Mouse (Mus musculus) A20 (cell line): ENCODE results near the gene Oxnad1.
"Not testable (repeated sequence)": the region's sequence is repeated elsewhere in the genome, so short reads cannot be mapped to it uniquely, and the experiment has no call there.

Experiments
- DNase-seq: peaks from one replicate; pipeline ENCODE4 v3.0.0-alpha.2; 2011; ENCODE audit warnings: low read depth, low spot score

Oxnad1 gene

DNA sequence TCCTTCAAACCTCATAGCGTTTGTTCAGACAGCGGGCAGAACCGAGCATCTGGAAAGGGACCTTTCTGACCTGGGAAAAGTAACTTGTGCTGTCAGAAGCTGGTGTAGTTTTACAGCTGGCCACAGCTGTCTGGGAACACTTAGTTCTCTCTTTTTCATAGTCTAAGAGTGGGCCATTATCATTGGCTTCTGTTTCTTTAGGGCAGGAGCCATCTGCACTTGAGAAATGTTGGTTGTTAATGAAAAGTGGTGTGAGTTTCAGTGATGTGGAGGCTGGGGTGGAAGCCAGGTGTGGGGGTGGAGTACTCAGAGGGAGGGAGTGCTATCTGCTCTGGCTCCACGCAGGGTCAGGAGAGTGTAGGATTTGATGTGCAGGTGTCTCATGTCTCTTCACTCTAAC, 6.0 kb downstream of the Oxnad1 start:
- DNase-seq = no peak

DNA sequence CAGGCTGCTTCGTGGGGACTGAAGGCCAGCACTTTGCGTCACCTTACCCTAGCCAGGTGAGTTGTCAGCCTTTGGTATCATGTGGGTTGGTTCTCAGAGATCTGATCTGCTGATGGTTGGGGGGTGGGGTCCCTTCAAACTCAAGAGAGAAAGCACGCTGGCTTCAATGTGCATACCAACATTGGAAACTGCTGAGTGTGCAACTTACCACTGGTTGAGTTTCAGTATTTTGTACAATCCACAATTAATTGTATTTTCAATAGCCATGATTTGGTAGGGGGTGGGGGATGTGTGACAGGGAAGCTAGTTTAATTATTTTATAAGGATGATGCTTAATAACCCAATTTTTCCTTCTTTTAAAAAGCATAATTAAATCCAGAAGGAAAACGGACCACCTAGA, 6.5 kb downstream of the Oxnad1 start:
- no peak for DNase-seq

GRCm38 (mm10) chr14:32093018-32093417, 7.8 kb downstream of the Oxnad1 start:
- DNase-seq = no peak

DNA sequence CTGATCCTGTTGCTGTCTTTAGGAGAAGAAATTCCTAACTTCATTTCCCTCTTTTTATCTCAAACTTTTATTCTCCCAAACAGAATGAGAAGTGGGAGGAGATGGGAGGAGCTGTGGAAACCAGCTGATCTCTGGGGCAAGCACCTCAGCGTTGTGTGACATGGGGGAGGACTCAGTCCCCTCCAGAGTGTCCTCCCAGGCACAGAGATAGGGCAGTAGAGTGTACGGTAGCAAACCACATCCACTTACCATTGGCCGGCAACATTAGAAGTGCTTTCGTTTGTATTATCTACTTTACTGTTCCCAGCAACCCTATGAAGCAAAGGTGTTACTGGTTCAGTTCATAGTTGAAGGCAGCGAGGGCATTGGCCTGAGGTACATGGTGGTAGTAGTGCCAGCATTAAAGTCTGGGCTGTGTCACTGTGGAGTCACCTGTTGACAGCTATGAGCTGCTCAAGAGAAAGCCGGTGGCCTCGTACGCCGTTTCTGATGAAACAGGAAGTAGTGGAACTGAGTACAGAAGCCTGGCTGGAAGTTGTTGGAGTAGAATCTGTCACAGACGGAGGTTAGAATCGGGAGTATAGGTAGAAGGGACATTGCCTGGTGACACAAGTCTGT, 8.4 kb downstream of the Oxnad1 start:
- no peak for DNase-seq

GRCm38 (mm10) chr14:32095646-32096045, 10.5 kb downstream of the Oxnad1 start:
- no peak for DNase-seq

DNA sequence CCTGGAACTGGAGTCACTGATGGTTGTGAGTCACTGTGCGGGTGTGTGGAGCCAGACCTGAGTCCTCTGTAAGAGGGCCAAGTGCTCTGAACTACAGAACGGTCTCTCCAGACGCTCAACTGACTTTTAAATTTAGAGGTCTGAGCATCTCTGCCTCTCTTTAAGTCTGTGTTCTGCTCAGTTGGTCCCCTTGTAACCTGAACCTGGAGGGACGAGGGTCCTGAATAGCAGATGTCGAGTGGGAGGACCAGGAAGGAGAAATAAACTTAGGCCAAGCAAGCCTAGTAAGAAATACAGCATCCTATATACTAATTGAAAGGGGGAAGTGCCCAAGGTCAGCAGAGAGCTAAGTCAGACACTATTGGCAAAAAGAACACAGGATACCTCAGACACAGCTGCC, 11.6 kb downstream of the Oxnad1 start:
- DNase-seq = no peak

- no peak for DNase-seq
Observed at GRCm38 (mm10) chr14:32097691-32098090, 12.5 kb downstream of the Oxnad1 start.

- DNase-seq = no peak
Observed at GRCm38 (mm10) chr14:32098951-32099350, 13.8 kb downstream of the Oxnad1 start.

DNA sequence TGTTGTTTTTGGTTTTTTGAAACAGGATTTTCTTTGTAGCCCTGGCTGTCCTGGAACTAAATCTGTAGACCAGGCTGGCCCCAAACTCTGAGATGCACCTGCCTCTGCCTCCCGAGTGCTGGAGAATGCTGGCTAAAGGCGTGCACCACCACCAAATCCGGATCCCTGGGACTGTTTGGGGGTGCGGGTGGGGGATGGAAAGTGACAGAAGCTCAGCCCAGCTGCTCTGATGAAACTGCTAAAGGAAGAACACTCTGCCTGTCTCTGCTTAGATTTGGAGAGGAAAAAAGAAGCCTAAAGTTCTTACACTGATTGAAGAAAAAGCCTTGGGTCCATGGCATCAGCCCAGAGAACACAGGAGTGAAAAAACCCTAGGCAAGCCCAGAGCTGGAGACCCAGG, 18.4 kb downstream of the Oxnad1 start:
- DNase-seq = no peak

DNA sequence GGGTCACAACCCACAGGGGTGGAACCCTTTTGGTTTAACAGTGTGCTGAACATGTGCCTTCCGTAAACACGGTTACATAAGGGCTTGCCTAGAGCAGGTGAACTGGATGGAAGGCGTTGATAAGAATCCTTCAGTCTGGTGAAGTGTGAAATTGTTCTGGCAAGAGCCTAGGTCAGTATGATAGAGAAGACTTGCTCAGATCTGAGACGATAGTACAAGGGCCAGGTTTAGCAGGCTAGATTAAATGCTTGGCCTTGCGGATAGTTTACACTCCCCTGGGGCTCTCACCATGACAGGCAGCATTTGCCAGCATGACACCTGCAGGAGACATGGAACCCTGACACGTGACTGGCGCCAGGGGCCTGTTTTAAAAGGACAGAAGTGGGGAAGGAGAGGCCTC, 20.5 kb downstream of the Oxnad1 start:
- no peak for DNase-seq

DNA sequence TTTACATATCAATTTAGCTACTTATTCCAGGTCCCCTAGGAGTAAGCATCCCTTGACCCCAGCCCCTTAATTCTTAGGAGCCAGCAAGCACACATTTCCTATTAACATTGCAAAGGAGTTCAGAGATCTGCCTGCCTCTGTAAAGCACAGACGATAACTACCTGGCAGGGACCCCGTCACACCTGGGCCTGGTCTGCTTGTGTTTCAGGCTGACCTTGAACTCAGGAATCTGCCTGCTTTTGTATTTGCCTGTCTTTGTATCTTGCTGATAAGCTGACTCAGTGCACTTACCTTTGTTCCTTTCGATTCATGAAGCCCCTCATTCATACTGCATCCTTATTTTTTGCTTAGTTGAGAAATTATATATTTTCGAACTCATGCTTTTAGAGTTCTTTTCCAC, 21.7 kb downstream of the Oxnad1 start:
- no peak for DNase-seq

DNA sequence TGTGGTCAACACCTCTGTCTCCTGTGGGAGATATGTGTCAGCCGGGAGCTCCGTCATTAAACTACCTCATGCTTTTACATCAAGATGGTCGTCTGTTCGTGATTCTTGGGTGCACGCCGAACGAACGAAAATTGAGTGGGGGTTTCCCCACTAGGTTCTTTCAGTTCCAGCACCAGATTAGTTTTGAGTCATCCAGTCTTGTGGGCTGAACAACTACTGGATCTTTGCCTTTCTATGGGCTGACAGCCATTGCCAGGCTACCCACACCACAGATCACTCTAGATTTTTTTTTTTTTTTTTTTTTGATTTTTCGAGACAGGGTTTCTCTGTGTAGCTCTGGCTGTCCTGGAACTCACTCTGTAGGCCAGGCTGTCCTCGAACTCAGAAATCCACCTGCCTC, 26.9 kb downstream of the Oxnad1 start:
- DNase-seq = not testable (repeated sequence)

DNA sequence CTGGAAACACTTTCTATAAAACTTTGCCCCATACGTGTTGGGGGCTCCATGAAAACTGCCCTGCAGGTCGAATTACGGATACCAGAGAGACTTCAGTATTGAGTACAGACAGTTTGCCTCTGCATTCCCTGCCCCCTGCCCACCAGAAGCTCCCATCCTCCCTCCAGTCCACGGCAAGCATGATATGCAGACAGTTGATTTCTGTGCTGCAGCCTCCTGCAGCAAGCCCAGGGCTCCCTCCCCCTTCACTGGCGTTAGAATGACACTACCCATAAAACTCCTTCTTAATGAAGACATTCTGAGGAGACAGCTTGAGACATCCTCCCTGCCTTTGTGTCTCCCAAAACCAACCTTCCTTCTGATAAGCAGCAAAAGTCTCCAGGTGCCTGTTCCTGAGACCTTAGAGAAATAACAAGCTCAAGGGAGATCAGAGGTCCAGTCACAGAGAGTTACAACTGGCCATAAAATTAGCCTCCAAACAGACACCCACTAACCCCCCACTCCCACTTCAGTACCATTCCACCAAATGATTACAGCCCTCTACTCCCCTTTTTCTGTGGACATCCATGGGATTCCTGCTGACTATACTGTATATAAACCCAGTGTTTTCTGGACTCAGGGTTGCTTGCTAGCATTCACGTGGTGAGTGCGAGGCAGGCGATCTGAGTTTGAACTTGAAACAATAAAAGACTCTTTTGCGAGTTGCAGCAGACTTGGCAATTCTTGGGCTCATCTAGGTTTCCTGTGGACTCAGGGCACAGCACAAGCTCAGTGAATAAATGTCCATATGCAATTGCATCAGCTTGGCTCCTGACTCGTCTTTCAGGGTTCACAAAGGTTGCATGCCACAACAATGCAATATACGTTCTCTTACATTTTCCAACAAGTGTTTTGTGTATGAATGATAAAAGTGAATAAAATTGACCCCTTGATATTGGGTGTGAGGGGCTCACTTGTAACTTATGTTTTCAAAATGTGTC, 36.1 kb downstream of the Oxnad1 start:
- no peak for DNase-seq

DNA sequence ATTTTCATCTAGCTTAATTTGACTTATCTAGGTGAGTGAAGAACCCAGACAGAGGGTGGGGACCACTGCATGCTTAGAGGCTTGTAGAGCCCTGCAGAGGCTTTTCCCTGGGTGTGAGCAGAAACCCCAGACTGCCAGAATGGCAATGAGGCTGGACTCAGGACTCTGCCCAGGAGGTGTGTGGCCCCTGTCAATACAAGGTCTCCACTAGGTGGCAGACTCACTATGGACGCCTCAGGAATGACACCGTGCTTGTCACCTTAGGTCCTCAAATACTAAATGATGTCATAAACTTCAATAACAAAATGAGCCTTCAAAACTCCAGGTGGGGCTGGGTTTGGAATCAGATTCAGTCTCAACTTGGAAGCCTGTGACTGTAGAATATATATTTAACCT, 36.7 kb downstream of the Oxnad1 start:
- peak; percentile 58 for DNase-seq

GRCm38 (mm10) chr14:32124261-32124660, 39.1 kb downstream of the Oxnad1 start:
- no peak for DNase-seq

DNA sequence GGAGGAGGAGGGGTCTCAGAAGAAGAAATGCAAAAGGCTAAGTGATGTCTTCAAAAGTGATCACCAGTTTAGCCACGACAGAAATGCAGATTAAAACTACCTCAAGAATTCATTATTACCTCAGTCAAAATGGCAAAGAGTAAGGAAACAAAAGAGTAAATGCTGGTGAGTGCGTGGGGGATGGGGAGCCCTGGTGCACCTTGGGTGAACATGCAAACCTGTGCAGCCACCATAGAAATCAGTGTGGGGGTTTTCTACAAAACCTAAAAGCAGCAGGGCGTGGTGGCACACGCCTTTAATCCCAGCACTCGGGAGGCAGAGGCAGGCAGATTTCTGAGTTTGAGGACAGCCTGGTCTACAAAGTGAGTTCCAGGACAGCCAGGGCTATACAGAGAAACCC, 40.1 kb downstream of the Oxnad1 start:
- DNase-seq = peak; percentile 27

DNA sequence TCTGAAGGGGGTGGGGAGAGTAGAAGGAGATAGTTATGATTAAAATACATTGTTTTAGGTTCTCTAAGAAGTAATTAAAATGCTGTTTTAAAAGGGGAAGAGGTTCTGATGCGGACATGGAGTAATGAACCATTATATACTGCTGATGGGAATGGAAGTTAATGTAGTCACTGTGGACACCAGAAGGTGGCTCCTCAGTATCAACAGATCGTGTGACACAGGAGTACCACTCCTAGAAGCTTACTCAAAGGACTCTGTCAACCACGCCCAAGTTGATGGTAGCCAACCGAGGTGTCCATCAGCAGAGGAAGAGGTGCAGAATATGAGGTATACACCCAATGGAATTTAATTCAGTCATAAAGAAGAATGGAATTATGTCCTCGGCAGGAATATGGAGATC, 43.2 kb downstream of the Oxnad1 start:
- no peak for DNase-seq

DNA sequence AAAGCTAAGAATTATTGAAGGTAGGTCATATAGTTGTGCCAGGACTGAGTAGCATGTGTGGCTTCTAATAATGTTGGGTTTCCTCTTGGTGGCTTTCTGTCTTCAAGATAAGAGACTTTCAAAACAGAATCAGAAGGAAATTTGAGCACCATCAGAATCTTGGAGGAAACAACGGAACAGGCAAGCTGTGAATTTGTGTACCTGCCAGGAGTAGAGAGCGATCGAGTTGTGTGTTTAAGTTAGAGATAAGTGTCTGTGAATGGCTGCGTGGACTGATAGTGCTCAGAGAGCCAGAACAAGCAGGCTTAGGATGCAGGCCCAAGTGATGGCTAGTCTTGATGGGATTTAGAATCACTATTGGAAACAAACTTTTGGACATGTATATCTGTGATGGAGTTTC, 46.7 kb downstream of the Oxnad1 start:
- no peak for DNase-seq

- no peak for DNase-seq
Observed at GRCm38 (mm10) chr14:32134293-32134692, 49.1 kb downstream of the Oxnad1 start.

DNA sequence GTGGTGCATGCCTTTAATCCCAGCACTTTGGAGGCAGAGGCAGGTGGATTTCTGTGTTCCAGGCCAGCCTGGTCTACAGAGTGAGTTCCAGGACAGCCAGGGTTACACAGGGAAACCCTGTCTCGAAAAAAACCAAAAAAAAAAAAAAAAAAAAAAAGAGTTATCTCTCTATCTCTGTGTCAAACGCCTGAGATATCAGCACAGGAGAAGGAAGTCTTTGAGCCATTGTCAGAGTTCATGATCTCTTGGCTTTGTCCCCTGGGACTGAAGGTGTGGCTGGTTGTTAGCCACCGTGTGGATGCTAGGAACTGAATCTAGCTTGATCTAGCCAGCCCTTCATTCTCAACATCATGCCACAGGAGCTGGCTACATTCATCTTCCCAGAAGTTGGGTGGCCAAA, 51.3 kb downstream of the Oxnad1 start:
- DNase-seq = not testable (repeated sequence)

GRCm38 (mm10) chr14:32140359-32140965, 55.3 kb downstream of the Oxnad1 start:
- DNase-seq = no peak

DNA sequence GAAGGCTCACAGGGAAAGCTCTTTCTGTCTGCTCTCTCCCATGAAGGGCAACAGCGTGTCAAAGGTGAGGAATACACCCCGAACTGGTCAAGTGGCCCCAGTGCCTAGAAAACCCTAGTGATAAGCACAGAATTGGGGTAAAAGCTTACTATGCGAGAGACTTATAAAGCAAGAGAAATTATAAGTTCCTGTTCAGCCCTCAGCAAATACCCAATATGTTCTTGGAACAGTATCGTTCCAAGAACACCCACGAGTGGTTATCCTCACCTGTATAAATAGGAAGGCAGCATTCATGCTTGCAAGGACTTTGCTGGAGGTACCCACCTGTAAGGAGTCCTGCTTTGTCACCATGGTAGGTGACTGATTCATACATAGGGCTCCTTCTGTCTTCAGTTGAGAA, 56.5 kb downstream of the Oxnad1 start, which contains the start of gene Msmb:
Msmb (plus strand) TSS at position 301 of the 400 bp plus-strand sequence.
- no peak for DNase-seq

GRCm38 (mm10) chr14:32144734-32145133, 59.6 kb downstream of the Oxnad1 start:
- DNase-seq = no peak
